Mouse (Mus musculus) embryonic fibroblast, embryonic 13.5 days (primary cell): Measurements from ENCODE around the gene Fam69b.

ENCODE experiments used
- CTCF ChIP-seq: IDR thresholded peaks from 2 replicates; pipeline ENCODE4 v1.5.1; 2011; ENCODE audit warnings: mild to moderate bottlenecking, control low read depth, low read length, moderate library complexity, borderline replicate concordance; ENCODE audit not compliant: insufficient read depth
- POLR2A ChIP-seq: IDR thresholded peaks from 2 replicates; pipeline ENCODE4 v1.6.1; 2011; ENCODE audit warnings: low read depth, mild to moderate bottlenecking, control low read depth, low read length, moderate library complexity

DNA sequence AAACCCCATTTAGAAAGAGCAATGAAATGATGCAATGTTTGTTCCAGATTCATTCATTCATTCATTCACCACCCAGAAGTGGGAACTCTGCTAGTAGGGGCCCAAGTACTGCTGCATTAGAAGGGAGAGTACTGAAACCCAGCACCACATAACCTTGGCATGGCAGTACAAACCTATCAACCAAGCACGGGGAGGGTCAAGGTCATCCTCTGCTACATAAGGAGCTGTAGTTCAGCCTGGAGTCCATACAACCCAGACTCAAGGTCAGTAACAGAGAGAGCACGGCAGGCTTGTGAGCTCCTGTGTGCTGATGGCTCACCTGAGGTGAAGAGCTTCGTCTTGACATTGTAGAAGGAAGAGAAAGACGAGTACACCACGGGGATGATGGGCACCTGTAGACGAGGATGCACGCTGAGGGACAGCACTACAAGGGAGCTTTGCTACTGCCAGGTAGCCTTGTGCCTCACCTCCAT, 33.8 kb upstream of the Fam69b start:
- no peak for TF ChIP-seq CTCF
- no peak for TF ChIP-seq POLR2A
